Mouse (Mus musculus) CD4-positive, CD25-positive, alpha-beta regulatory T cell, adult 4 months (primary cell): Measurements from ENCODE around the gene Ephb1. TPM values are rescaled to one million over a fixed set of nuclear protein-coding genes. Genes with fewer than 3 reads are reported as not detected.

Experiments used
- ATAC-seq: one replicate; pipeline ENCODE4 v1.8.0; 2017
- polyA plus RNA-seq, 2 experiments: library from polyadenylated mRNA; unstranded; fragments of 100-300 nt; shearing (Covaris generic); gene quantifications; one replicate each; pipeline ENCODE4 v1.2.1; 2017

Ephb1 gene
- polyA plus RNA-seq, 2 experiments from 2014 or later, result not detected

- ATAC-seq, result no peak
Observed at GRCm38 (mm10) chr9:102303882-102304281, 50.6 kb downstream of the Ephb1 start.

- no peak for ATAC-seq
Observed at GRCm38 (mm10) chr9:102300985-102301384, 53.5 kb downstream of the Ephb1 start.

- ATAC-seq, result no peak
Observed at GRCm38 (mm10) chr9:102298741-102299140, 55.8 kb downstream of the Ephb1 start.

- ATAC-seq, result no peak
Observed at GRCm38 (mm10) chr9:102297986-102298385, 56.5 kb downstream of the Ephb1 start.

GRCm38 (mm10) chr9:102297176-102297575, 57.3 kb downstream of the Ephb1 start:
- ATAC-seq, result no peak

GRCm38 (mm10) chr9:102293605-102294004, 60.9 kb downstream of the Ephb1 start:
- ATAC-seq, result no peak

- no peak for ATAC-seq
Observed at GRCm38 (mm10) chr9:102291230-102291629, 63.3 kb downstream of the Ephb1 start.

GRCm38 (mm10) chr9:102288356-102288755, 66.1 kb downstream of the Ephb1 start:
- no peak for ATAC-seq

- ATAC-seq, result no peak
Observed at GRCm38 (mm10) chr9:102275931-102276330, 78.6 kb downstream of the Ephb1 start.

- no peak for ATAC-seq
Observed at GRCm38 (mm10) chr9:102274016-102274415, 80.5 kb downstream of the Ephb1 start.

GRCm38 (mm10) chr9:102273469-102273808, 81.1 kb downstream of the Ephb1 start:
- no peak for ATAC-seq

- ATAC-seq, result no peak
Observed at GRCm38 (mm10) chr9:102272731-102273468, 81.6 kb downstream of the Ephb1 start.

- no peak for ATAC-seq
Observed at GRCm38 (mm10) chr9:102270496-102270895, 84.0 kb downstream of the Ephb1 start.

- no peak for ATAC-seq
Observed at GRCm38 (mm10) chr9:102267311-102268027, 87.0 kb downstream of the Ephb1 start.

GRCm38 (mm10) chr9:102263760-102264159, 90.7 kb downstream of the Ephb1 start:
- no peak for ATAC-seq

GRCm38 (mm10) chr9:102262100-102262501, 92.4 kb downstream of the Ephb1 start:
- no peak for ATAC-seq

- no peak for ATAC-seq
Observed at GRCm38 (mm10) chr9:102261511-102261910, 93.0 kb downstream of the Ephb1 start.

- ATAC-seq, result no peak
Observed at GRCm38 (mm10) chr9:102256407-102256806, 98.1 kb downstream of the Ephb1 start.

GRCm38 (mm10) chr9:102255803-102256202, 98.7 kb downstream of the Ephb1 start:
- ATAC-seq, result no peak

- no peak for ATAC-seq
Observed at GRCm38 (mm10) chr9:102249124-102249816, 105.2 kb downstream of the Ephb1 start.

- ATAC-seq, result no peak
Observed at GRCm38 (mm10) chr9:102245551-102245950, 108.9 kb downstream of the Ephb1 start.

GRCm38 (mm10) chr9:102243296-102243695, 111.2 kb downstream of the Ephb1 start:
- ATAC-seq, result no peak

- ATAC-seq, result no peak
Observed at GRCm38 (mm10) chr9:102241546-102241945, 112.9 kb downstream of the Ephb1 start.

- no peak for ATAC-seq
Observed at GRCm38 (mm10) chr9:102240215-102240614, 114.3 kb downstream of the Ephb1 start.
